Mouse (Mus musculus) neural tube, embryonic 15.5 days (tissue): ENCODE results near the gene Gm11172. TPM values are rescaled to one million over a fixed set of nuclear protein-coding genes. Genes with fewer than 3 reads are reported as not detected.
A peak's percentile ranks its signal among the peaks of the same experiment; 100 is the strongest.

Experiments
- ATAC-seq: fragments of 200-750 bp; cut with Nextera tagmentation; 2 replicates; pipeline ENCODE4 v1.8.0; 2017; ENCODE audit warnings: mild to moderate bottlenecking, moderate TSS enrichment, moderate library complexity; ENCODE audit not compliant: low FRiP score
- H3K27ac ChIP-seq: fragments of 300-500 bp; sonication (generic); replicated peaks from 2 replicates; pipeline ENCODE4 v1.5.1; 2015; ENCODE audit warnings: mild to moderate bottlenecking, inconsistent platforms
- H3K27me3 ChIP-seq: fragments of 300-500 bp; sonication (generic); replicated peaks from 2 replicates; pipeline ENCODE4 v1.6.1; 2015; ENCODE audit warnings: inconsistent platforms
- H3K36me3 ChIP-seq: fragments of 300-500 bp; sonication (generic); 2 replicates; pipeline ENCODE4 v1.6.1; 2015; ENCODE audit warnings: inconsistent platforms
- H3K4me1 ChIP-seq: fragments of 300-500 bp; sonication (generic); 2 replicates; pipeline ENCODE4 v1.6.1; 2015; ENCODE audit warnings: inconsistent platforms
- H3K4me2 ChIP-seq: fragments of 300-500 bp; sonication (generic); 2 replicates; pipeline ENCODE4 v1.6.1; 2015; ENCODE audit warnings: inconsistent platforms, mild to moderate bottlenecking, moderate library complexity
- H3K4me3 ChIP-seq: fragments of 300-500 bp; sonication (generic); replicated peaks from 2 replicates; pipeline ENCODE4 v1.5.1; 2015; ENCODE audit warnings: mild to moderate bottlenecking, inconsistent platforms
- H3K9ac ChIP-seq: fragments of 300-500 bp; sonication (generic); replicated peaks from 2 replicates; pipeline ENCODE4 v1.6.1; 2015; ENCODE audit warnings: mild to moderate bottlenecking, inconsistent platforms
- H3K9me3 ChIP-seq: fragments of 300-500 bp; sonication (generic); replicated peaks from 2 replicates; pipeline ENCODE4 v1.6.1; 2016; ENCODE audit warnings: inconsistent platforms
- WGBS: fragments of 180-500 bp; shearing (Covaris S2); methylation state at CpG from one replicate; pipeline ENCODE4 v1.1.7; 2015; ENCODE audit warnings: mixed read lengths; 5-methylcytosine and 5-hydroxymethylcytosine counted together
- polyA plus RNA-seq: library from polyadenylated mRNA; unstranded; fragments of >200 nt; fragmentation: Nextera tagmentation; extraction: Ambion mirVana; gene quantifications from 2 replicates; pipeline ENCODE4 v1.2.1, GENCODE M21; 2015

The Gm11172 gene
- polyA plus RNA-seq, result not detected in 2 replicates

- no peaks in the 10 kb centered on the region for H3K36me3 ChIP-seq
- peak within 1 kb of the TSS; percentile 42; the same call in 1 of the 2 replicates for H3K27ac ChIP-seq
- WGBS, result 90% methylated on average over 2 of the region's 2 CpGs
- ATAC-seq, result no peak
- no peaks in the 10 kb centered on the region for H3K27me3 ChIP-seq
- no peaks in the 10 kb centered on the region for H3K9me3 ChIP-seq
- H3K4me3 ChIP-seq, result no peak within 1 kb of the TSS
- no peaks in the 10 kb centered on the region for H3K4me1 ChIP-seq
- H3K9ac ChIP-seq, result no peak within 1 kb of the TSS
- no peak within 1 kb of the TSS for H3K4me2 ChIP-seq
These were observed at the start of gene Gm11172 for GRCm38 (mm10) chr16:10812865-10813371. Gene Gm11172 (plus strand): TSS chr16:10812915.

- ATAC-seq, result no peak
- Histone ChIP-seq H3K9me3 (no peaks in the 10 kb centered on the region), H3K4me2 (no peak overlapping the region), H3K27me3 (no peaks in the 10 kb centered on the region), H3K4me1 (no peaks in the 10 kb centered on the region), H3K27ac (no peak overlapping the region), H3K9ac (no peak overlapping the region), H3K4me3 (no peak overlapping the region), H3K36me3 (no peaks in the 10 kb centered on the region)
- WGBS, result 68% methylated on average over 6 of the region's 6 CpGs
These were observed 49.0 kb upstream of the Gm11172 start for GRCm38 (mm10) chr16:10763540-10764264.

GRCm38 (mm10) chr16:10764323-10764722, 48.4 kb upstream of the Gm11172 start:
- no peaks in the 10 kb centered on the region for H3K9me3 ChIP-seq
- no peaks in the 10 kb centered on the region for H3K36me3 ChIP-seq
- ATAC-seq, result no peak
- H3K4me1 ChIP-seq, result no peaks in the 10 kb centered on the region
- H3K9ac ChIP-seq, result no peak overlapping the region
- H3K27me3 ChIP-seq, result no peaks in the 10 kb centered on the region
- 63% methylated on average over 2 of the region's 2 CpGs for WGBS
- H3K4me3 ChIP-seq, result no peak overlapping the region
- H3K27ac ChIP-seq, result no peak overlapping the region
- H3K4me2 ChIP-seq, result no peak overlapping the region

- H3K9me3 ChIP-seq, result no peaks in the 10 kb centered on the region
- H3K4me1 ChIP-seq, result 0 out of 2 replicates have a peak, but pooled peaks cover 3% of the 10 kb centered on the region
- H3K9ac ChIP-seq, result no peak overlapping the region
- no peaks in the 10 kb centered on the region for H3K36me3 ChIP-seq
- no peaks in the 10 kb centered on the region for H3K27me3 ChIP-seq
- H3K27ac ChIP-seq, result no peak overlapping the region
- WGBS, result 52% methylated on average over 4 of the region's 4 CpGs
- no peak overlapping the region for H3K4me3 ChIP-seq
- no peak overlapping the region for H3K4me2 ChIP-seq
- ATAC-seq, result no peak
These were observed 45.6 kb upstream of the Gm11172 start for GRCm38 (mm10) chr16:10767158-10767557.

GRCm38 (mm10) chr16:10768821-10769220, 43.9 kb upstream of the Gm11172 start:
- Histone ChIP-seq H3K4me2 (no peak overlapping the region), H3K9ac (no peak overlapping the region), H3K9me3 (no peaks in the 10 kb centered on the region), H3K36me3 (no peaks in the 10 kb centered on the region), H3K27me3 (no peaks in the 10 kb centered on the region), H3K4me3 (no peak overlapping the region), H3K27ac (no peak overlapping the region), H3K4me1 (0 out of 2 replicates have a peak, but pooled peaks cover 3% of the 10 kb centered on the region)
- ATAC-seq, result no peak
- 69% methylated on average over 9 of the region's 9 CpGs for WGBS

- H3K36me3 ChIP-seq, result no peaks in the 10 kb centered on the region
- WGBS, result 53% methylated on average over 2 of the region's 2 CpGs
These were observed 43.1 kb upstream of the Gm11172 start for GRCm38 (mm10) chr16:10769661-10770060.

GRCm38 (mm10) chr16:10770531-10771325, 42.0 kb upstream of the Gm11172 start:
- WGBS, result 52% methylated on average over 4 of the region's 4 CpGs
- no peak for ATAC-seq

More at GRCm38 (mm10) chr16:10769661-10770060, 43.1 kb upstream of the Gm11172 start:
- Histone ChIP-seq H3K4me3 (no peak overlapping the region), H3K9me3 (no peaks in the 10 kb centered on the region), H3K27ac (no peak overlapping the region), H3K4me2 (no peak overlapping the region), H3K9ac (no peak overlapping the region), H3K4me1 (0 out of 2 replicates have a peak, but pooled peaks cover 3% of the 10 kb centered on the region), H3K27me3 (no peaks in the 10 kb centered on the region)
- no peak for ATAC-seq

GRCm38 (mm10) chr16:10771769-10772510, 40.8 kb upstream of the Gm11172 start:
- Histone ChIP-seq H3K36me3 (no peaks in the 10 kb centered on the region), H3K27me3 (no peaks in the 10 kb centered on the region), H3K4me1 (0 out of 2 replicates have a peak, but pooled peaks cover 3% of the 10 kb centered on the region), H3K9ac (no peak overlapping the region), H3K4me3 (no peak overlapping the region), H3K9me3 (no peaks in the 10 kb centered on the region), H3K27ac (no peak overlapping the region), H3K4me2 (no peak overlapping the region)
- WGBS, result 49% methylated on average over 19 of the region's 19 CpGs
- ATAC-seq, result no peak

More at GRCm38 (mm10) chr16:10770531-10771325, 42.0 kb upstream of the Gm11172 start:
- H3K27me3 ChIP-seq, result no peaks in the 10 kb centered on the region
- 0 out of 2 replicates have a peak, but pooled peaks cover 3% of the 10 kb centered on the region for H3K4me1 ChIP-seq
- no peaks in the 10 kb centered on the region for H3K36me3 ChIP-seq
- H3K4me2 ChIP-seq, result no peak overlapping the region
- H3K9ac ChIP-seq, result no peak overlapping the region
- H3K27ac ChIP-seq, result no peak overlapping the region
- H3K9me3 ChIP-seq, result no peaks in the 10 kb centered on the region
- no peak overlapping the region for H3K4me3 ChIP-seq

GRCm38 (mm10) chr16:10773543-10773942, 39.2 kb upstream of the Gm11172 start:
- Histone ChIP-seq H3K4me3 (no peak overlapping the region), H3K4me1 (0 out of 2 replicates have a peak, but pooled peaks cover 3% of the 10 kb centered on the region), H3K27ac (no peak overlapping the region), H3K9me3 (no peaks in the 10 kb centered on the region), H3K9ac (no peak overlapping the region), H3K27me3 (no peaks in the 10 kb centered on the region), H3K36me3 (no peaks in the 10 kb centered on the region), H3K4me2 (no peak overlapping the region)
- 88% methylated on average over 8 of the region's 8 CpGs for WGBS
- ATAC-seq, result no peak

- Histone ChIP-seq H3K36me3 (no peaks in the 10 kb centered on the region), H3K4me3 (no peak overlapping the region), H3K9ac (no peak overlapping the region), H3K4me1 (0 out of 2 replicates have a peak, but pooled peaks cover 3% of the 10 kb centered on the region), H3K27me3 (no peaks in the 10 kb centered on the region), H3K4me2 (no peak overlapping the region), H3K9me3 (no peaks in the 10 kb centered on the region), H3K27ac (no peak overlapping the region)
- 75% methylated on average over 4 of the region's 4 CpGs for WGBS
- ATAC-seq, result no peak
These were observed 38.0 kb upstream of the Gm11172 start for GRCm38 (mm10) chr16:10774726-10775125.

- H3K9ac ChIP-seq, result no peak overlapping the region
- H3K27me3 ChIP-seq, result no peaks in the 10 kb centered on the region
- no peaks in the 10 kb centered on the region for H3K36me3 ChIP-seq
- H3K4me2 ChIP-seq, result no peak overlapping the region
- H3K4me3 ChIP-seq, result no peak overlapping the region
- ATAC-seq, result no peak
- H3K4me1 ChIP-seq, result no peaks in the 10 kb centered on the region
- no peak overlapping the region for H3K27ac ChIP-seq
- 70% methylated on average over 7 of the region's 7 CpGs for WGBS
- no peaks in the 10 kb centered on the region for H3K9me3 ChIP-seq
These were observed 36.4 kb upstream of the Gm11172 start for GRCm38 (mm10) chr16:10776322-10776721.
